Mouse (Mus musculus) hindbrain, embryonic 16.5 days (tissue): ENCODE measurements around the gene Cacna1b. TPM values are rescaled to one million over a fixed set of nuclear protein-coding genes. Genes with fewer than 3 reads are reported as not detected.

ENCODE experiments used
- ATAC-seq: fragments of 200-750 bp; cut with Nextera tagmentation; 2 replicates; pipeline ENCODE4 v1.8.0; 2017; ENCODE audit warnings: moderate TSS enrichment, moderate library complexity
- H3K27ac ChIP-seq: fragments of 300-500 bp; sonication (generic); 2 replicates; pipeline ENCODE4 v1.5.1; 2014; ENCODE audit warnings: low read depth, mild to moderate bottlenecking, control low read depth, low read length, moderate library complexity
- H3K27me3 ChIP-seq: fragments of 300-500 bp; sonication (generic); replicated peaks from 2 replicates; pipeline ENCODE4 v1.6.1; 2014; ENCODE audit warnings: low read length; ENCODE audit not compliant: control insufficient read depth, insufficient read depth
- H3K36me3 ChIP-seq: fragments of 300-500 bp; sonication (generic); 2 replicates; pipeline ENCODE4 v1.6.1; 2014; ENCODE audit warnings: mild to moderate bottlenecking, low read length, moderate library complexity, mixed read lengths; ENCODE audit not compliant: control insufficient read depth, insufficient read depth
- H3K4me1 ChIP-seq: fragments of 300-500 bp; sonication (generic); 2 replicates; pipeline ENCODE4 v1.6.1; 2014; ENCODE audit warnings: low read depth, low read length; ENCODE audit not compliant: control insufficient read depth, insufficient read depth
- H3K4me2 ChIP-seq: fragments of 300-500 bp; sonication (generic); 2 replicates; pipeline ENCODE4 v1.6.1; 2014; ENCODE audit warnings: mild to moderate bottlenecking, low read length, control low read depth, moderate library complexity
- H3K4me3 ChIP-seq: fragments of 300-500 bp; sonication (generic); 2 replicates; pipeline ENCODE4 v1.5.1; 2014; ENCODE audit warnings: mild to moderate bottlenecking, low read length, control low read depth, moderate library complexity
- H3K9ac ChIP-seq: fragments of 300-500 bp; sonication (generic); 2 replicates; pipeline ENCODE4 v1.6.1; 2014; ENCODE audit warnings: low read depth, mild to moderate bottlenecking, control low read depth, low read length, moderate library complexity
- H3K9me3 ChIP-seq: fragments of 300-500 bp; sonication (generic); 2 replicates; pipeline ENCODE4 v1.6.1; 2014; ENCODE audit warnings: mild to moderate bottlenecking, low read length, moderate library complexity; ENCODE audit not compliant: control insufficient read depth
- WGBS: fragments of 180-500 bp; shearing (Covaris S2); extraction: QIAGEN DNeasy Blood & Tissue Kit; methylation state at CpG from one replicate; pipeline ENCODE4 v1.1.7; 2014; 5-methylcytosine and 5-hydroxymethylcytosine counted together
- polyA plus RNA-seq: library from polyadenylated mRNA; unstranded; fragments of >200 nt; fragmentation: Nextera tagmentation; extraction: Ambion mirVana; gene quantifications from 2 replicates; pipeline ENCODE4 v1.2.1, GENCODE M21; 2015

Gene Cacna1b
- polyA plus RNA-seq, 1 experiment from 2014 or later: 16.6 TPM

- no peak for ATAC-seq
- Histone ChIP-seq H3K27me3 (no peaks in the 10 kb centered on the region), H3K9me3 (no peaks in the 10 kb centered on the region), H3K4me2 (no peak overlapping the region), H3K27ac (no peak overlapping the region), H3K4me1 (no peaks in the 10 kb centered on the region), H3K9ac (no peak overlapping the region), H3K4me3 (no peak overlapping the region), H3K36me3 (no peaks in the 10 kb centered on the region)
- 69% methylated on average over 5 of the region's 5 CpGs for WGBS
Observed at GRCm38 (mm10) chr2:24560201-24560600, 202.8 kb downstream of the Cacna1b start.

DNA sequence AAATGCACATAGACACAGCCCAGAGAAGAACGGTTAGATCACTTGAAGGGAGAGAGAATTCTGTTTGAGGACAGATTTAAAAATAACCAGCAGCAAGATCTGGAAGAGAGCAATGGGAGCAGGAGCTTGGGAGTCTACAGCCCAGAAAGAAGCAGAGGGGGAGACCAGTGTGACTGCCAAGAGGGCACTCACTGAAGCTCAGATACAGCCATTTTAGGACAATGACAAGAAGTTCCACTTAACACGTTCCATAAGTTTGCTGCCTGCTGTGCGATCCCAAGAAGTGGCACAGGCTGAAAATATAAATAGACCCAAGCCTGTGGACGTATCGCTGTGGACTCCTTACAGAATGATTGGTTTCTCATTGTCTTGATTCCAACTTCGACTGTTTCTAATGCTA, 206.6 kb downstream of the Cacna1b start:
- H3K9ac ChIP-seq: no peak overlapping the region
- no peak overlapping the region for H3K4me3 ChIP-seq
- H3K27me3 ChIP-seq: no peaks in the 10 kb centered on the region
- H3K4me2 ChIP-seq: no peak overlapping the region
- no peak for ATAC-seq
- no peaks in the 10 kb centered on the region for H3K4me1 ChIP-seq
- no peak overlapping the region for H3K27ac ChIP-seq
- no peaks in the 10 kb centered on the region for H3K36me3 ChIP-seq
- no peaks in the 10 kb centered on the region for H3K9me3 ChIP-seq
- WGBS: 78% methylated on average over 6 of the region's 6 CpGs

- Histone ChIP-seq H3K27me3 (no peaks in the 10 kb centered on the region), H3K4me2 (no peak overlapping the region), H3K9ac (no peak overlapping the region), H3K36me3 (no peaks in the 10 kb centered on the region), H3K9me3 (no peaks in the 10 kb centered on the region), H3K27ac (no peak overlapping the region), H3K4me1 (no peaks in the 10 kb centered on the region), H3K4me3 (no peak overlapping the region)
- 49% methylated on average over 7 of the region's 7 CpGs for WGBS
- ATAC-seq: no peak
Observed at GRCm38 (mm10) chr2:24553962-24554361, 209.0 kb downstream of the Cacna1b start.

Other genes starting within 250 kb of the Cacna1b start
- 71.2 and 82.0 TPM in 2 replicates for gene Ehmt1, start 156.5 kb upstream of the Cacna1b start, polyA plus RNA-seq
- 45.8 and 46.8 TPM in 2 replicates for gene Arrdc1, start 172.1 kb upstream of the Cacna1b start, polyA plus RNA-seq
- gene Zmynd19, start 186.6 kb upstream of the Cacna1b start, polyA plus RNA-seq: 5.4 and 14.6 TPM in 2 replicates
- gene Dph7, start 199.2 kb upstream of the Cacna1b start, polyA plus RNA-seq: 36.5 and 39.0 TPM in 2 replicates
- 159 and 182 TPM in 2 replicates for gene Mrpl41, start 211.9 kb upstream of the Cacna1b start, polyA plus RNA-seq
- 2.2 and 3.4 TPM in 2 replicates for gene Pnpla7, start 212.9 kb upstream of the Cacna1b start, polyA plus RNA-seq